Mouse (Mus musculus) liver, postnatal 0 days (tissue): ENCODE measurements around the gene Dclre1b.

Source experiments
- CTCF ChIP-seq: sonication (generic); IDR thresholded peaks from 2 replicates; pipeline ENCODE4 v1.5.1; 2016; ENCODE audit warnings: antibody characterized with exemption, low read depth
- EP300 ChIP-seq: IDR thresholded peaks from 2 replicates; pipeline ENCODE4 v1.6.1; 2016; ENCODE audit warnings: antibody characterized with exemption, low read depth, mild to moderate bottlenecking

- no peak for TF ChIP-seq CTCF
- no peak for TF ChIP-seq EP300
These were observed 30.6 kb downstream of the Dclre1b start for GRCm38 (mm10) chr3:103778660-103779059.
